Mouse (Mus musculus): Measurements from ENCODE around the gene Cdk2ap2.
"Not testable (repeated sequence)": the region's sequence is repeated elsewhere in the genome, so short reads cannot be mapped to it uniquely, and the experiment has no call there.

Gene Cdk2ap2

GRCm38 (mm10) chr19:4118350-4118749, 21.4 kb downstream of the Cdk2ap2 start:
- DNase-seq (ENCODE audit: low spot score), result no peak

DNA sequence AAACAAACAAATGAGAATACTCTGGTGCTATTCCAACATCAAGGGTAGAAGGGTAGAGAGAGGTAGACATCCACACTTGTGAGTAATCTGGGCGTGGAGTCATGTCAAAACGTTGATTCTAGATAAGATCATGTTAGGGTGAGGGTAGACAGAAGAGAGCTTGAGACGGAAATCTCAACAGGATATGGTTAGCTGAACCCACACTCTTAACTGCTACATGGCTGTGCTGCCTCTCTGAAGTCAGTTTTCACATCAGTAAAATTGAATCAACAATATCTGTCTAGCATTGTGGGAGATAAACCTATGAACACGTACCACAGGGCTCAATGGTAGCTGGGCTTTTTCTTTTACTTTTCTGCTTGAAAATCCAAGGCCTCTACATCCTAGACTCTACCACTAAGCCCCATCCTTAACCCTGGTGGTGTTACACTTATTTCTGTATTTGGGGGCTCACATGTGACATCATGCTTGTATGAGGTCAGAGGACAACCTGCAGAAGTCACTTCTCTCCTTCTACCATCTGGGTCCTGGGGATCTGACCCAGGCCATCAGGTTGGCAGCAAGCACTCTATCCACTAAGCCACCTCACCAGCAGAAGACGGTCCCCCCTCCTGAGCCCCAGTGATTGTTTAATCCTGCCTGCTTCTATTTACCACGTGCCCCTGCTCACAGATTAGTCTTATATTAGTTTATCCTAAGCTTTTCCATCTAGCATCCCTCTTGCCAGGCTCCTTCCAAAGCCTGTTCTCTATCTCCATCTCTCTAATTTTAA, 22.9 kb downstream of the Cdk2ap2 start:
- no peak for DNase-seq (ENCODE audit: low spot score)

DNA sequence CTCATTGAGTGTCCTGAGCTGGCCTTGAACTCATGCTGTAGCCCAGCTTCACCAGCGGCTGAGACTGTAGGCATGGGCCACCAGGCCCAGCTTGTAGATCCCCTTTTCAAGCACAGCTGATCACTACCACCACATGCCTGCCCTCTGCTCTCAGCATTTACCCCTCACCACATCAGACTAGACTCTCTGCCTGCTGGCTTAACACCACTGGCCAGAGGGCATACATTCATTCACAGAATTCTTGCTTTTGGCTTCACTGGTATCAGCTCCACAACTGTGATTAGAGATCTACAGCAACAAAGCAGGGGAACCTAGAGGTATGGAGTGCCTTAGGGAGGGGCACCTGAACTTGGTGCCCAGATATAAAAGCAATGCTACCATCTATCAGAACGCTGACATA, 23.5 kb downstream of the Cdk2ap2 start:
- no peak for DNase-seq (ENCODE audit: low spot score)

DNA sequence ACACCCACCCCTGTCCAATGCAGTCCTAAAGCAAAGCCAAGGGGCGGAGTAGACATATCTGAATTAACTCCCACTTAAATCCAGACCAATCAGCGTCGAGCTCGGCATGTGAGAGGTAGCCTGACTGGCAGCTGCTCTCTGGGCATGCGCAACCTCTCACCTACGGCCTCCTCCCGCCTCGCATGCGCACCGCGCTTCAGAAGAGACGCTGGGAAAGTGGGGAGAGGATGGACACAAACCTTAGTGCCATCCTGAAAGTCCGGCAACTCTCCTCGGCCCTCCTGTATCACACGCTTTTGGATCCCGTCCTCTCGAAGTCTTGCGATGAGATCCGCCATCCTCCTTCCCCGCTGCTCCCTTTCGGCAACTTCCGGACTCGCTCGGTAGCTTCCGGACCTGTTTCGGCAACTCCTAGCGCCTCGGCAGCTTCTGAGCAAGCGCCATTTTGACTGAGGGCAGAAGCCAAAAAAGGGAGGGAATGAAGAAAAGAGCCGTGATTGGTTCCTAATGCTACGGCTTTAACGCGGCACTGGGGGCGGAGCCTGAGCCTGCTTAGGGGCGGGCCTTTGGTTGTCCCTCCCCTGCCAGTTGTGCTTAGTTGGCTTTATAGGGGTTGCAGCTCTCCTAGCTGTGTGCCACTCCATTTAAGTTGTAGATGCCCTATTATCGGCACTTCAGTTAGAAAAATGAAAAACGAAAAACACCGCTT, 24.3 kb downstream of the Cdk2ap2 start:
- peak; percentile 100 for DNase-seq (ENCODE audit: low spot score)

DNA sequence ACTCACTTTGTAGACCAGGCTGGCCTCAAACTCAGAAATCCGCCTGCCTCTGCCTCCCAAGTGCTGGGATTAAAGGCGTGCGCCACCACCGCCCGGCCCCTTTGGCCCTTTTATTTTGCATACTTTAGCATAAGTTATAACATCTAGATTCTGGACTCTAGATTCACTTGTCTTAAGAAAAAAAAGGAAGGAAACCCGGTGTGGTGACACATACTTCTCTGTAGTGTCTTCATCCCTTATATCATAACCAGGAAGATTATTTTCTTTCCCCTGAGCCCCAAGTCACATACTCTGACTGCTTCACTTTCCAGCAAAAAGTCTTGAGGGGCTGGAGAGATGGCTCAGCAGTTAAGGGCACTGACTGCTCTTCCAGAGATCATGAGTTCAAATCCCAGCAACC, 24.9 kb downstream of the Cdk2ap2 start:
- DNase-seq (ENCODE audit: low spot score), result not testable (repeated sequence)

DNA sequence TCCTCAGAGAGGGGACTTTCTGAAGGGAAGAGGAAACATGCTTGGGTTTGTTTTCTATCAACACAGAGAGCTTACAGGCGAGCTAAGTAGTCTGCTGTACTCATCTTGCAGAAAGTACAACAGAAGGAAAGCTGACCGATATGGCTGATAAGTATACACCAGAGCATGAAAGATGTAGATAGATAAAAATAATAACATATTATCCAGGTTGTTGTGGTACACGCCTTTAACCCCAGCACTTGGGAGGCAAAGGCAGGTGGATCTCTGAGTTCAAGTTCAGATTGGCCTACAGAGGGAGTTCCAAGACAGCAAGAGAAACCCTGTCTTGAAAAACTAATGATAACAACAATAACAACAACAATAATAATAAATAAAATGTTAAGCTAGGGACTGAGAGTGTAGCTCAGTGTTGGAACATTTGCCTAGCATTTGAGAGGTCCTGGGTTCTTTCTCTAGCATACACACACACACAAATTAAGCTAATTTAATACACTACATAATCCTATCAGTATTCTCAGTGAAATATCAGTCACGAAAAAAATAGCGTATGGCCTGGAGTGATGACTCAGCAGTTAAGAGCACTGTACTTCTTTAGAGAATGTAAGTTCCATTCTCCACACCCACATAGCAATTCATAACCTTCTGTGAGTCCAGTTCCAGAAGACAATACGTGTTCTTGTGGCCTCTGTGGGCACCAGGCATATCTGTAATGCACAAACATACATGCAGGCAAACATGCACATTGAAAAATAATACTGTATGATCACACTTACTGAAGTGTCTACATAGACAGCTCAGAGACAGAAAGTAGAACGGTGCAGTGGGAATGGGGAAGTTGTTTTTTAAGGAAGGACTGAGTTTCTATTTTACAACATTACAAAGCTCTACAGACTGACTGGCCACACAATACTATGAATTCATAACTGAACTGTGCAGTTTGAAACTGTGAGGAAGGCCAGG, 25.7 kb downstream of the Cdk2ap2 start:
- no peak for DNase-seq (ENCODE audit: low spot score)

DNA sequence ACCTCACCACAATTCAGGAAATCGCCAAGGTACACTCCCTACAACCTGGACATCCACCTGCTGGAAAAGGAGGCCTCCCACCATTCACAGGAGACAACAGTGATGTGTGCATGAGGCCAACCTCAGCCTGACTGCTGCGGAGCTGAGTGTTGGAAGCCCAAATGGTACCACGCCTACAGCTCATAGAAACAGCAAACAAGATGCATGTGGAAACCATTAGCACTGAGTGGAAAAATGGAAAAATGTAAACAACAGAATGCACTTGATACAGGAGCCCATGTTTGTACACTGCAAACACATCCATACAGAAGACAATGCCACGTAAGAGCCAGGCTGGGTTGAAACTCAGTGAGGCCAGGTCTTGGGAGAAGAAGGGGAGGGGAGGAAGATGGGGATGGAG, 27.4 kb downstream of the Cdk2ap2 start:
- no peak for DNase-seq (ENCODE audit: low spot score)

DNA sequence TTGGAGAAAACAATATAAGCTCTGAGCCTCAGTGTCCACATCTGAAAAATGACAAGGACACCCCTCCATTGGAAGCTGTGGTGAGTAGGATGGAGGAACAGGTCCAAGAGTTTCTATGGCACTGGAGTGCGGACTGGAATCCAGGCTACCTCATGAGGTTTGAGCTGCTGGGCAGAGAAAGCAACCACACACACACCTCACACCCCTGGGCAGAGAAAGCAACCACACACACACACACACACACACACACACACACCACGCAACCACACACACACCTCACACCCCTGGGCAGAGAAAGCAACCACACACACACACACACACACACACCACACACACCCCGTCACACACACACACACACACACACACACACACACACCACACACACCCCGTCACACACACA, 28.3 kb downstream of the Cdk2ap2 start:
- DNase-seq (ENCODE audit: low spot score), result not testable (repeated sequence)

GRCm38 (mm10) chr19:4125741-4126696, 29.0 kb downstream of the Cdk2ap2 start, which contains the start of gene Aip:
Aip (minus strand) TSS chr19:4125858.
- peak; percentile 99 for DNase-seq (ENCODE audit: low spot score)

DNA sequence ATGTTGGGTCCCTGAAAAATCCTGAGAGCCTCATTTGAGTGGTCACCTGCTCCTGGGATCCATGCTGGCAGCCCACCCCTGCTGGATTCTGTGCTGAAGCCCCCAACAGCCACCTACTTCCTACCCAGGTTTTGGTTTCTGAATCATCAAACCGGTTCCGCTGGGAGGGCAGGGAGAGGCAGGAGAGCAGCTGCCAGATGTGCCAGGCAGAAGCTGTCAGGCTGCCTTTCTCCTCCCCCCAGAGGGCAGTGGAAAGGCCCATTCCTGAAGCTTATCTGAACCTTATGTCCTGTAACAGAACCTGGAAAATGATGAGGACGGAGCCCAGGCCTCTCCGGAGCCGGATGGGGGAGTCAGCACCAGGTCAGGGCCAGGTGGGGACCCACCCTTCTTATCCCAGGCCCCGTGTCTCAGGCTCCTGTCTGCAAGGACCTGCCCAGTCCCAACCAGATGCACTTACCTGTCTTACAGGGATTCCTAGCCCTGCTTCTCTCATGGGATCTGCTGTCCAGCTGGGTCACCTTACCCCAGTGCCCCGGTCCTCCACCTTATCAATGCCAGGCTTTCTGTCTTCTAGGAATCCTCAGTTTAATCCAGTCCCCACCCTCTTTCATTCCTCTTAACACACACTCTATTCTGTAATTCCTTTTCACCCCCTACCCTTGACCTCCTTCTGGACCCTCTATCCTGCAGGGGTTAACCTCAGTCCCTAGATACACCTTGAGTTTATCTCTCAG, 29.9 kb downstream of the Cdk2ap2 start:
- DNase-seq (ENCODE audit: low spot score), result peak; percentile 54

DNA sequence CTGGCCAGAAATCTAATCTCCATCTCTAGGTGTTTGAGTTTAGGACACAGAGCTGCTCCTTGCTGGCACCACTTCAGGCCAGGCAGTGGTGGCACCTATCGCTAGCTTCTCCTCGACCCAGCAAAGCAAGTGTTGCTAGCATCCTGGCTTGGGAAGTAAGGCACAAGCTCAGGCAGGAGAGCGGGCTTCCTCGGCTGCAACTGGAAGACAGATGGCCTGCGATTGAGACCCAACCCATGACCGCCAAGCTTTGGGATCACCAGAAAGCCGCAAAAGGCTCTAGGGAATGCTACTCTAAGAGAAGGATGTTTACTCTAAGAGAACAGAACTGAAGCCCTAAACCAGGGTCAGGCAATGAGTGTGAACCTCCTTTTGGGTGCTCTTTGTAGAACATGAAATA, 32.5 kb downstream of the Cdk2ap2 start:
- no peak for DNase-seq (ENCODE audit: low spot score)

DNA sequence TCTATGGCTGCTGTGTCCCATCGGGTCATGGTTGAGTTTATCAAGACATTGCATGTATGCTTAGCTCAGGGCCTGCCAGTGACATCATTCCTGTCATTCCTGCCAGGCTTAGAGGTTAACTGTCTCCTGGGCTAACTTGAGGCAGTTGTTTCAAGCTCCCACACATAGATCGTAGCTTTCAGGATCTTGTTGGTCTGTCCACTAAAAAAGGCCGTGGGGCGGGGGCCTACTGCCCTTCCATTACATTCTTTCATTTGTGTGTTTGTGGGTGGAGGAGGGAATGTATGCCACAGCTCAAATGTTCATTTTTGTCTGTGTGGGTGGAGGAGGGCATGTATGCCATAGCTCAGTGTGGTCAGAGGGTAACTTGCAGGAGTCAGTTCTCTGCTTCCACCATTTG, 33.1 kb downstream of the Cdk2ap2 start:
- no peak for DNase-seq (ENCODE audit: low spot score)

DNA sequence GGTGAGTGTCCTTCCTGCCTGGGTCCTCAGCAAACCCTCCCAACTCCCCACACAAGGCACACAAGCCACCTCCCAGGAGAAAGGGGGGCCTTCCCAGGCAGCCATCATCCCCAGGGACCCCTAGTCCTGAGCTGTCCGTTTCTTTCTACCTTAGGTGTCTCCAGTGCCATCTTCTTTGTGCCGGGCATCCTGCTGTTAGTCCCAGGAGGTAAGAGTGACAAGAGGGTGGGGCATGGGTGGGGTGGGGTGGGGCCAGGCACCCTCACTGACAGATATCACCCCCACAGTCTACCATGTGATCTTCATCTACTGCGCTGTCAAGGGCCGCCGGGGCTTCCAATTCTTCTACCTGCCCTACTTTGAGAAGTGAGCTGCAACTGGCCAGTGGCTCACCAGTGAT, 34.1 kb downstream of the Cdk2ap2 start:
- no peak for DNase-seq (ENCODE audit: low spot score)

- no peak for DNase-seq (ENCODE audit: low spot score)
These were observed 34.8 kb downstream of the Cdk2ap2 start for GRCm38 (mm10) chr19:4131768-4132167.

- no peak for DNase-seq (ENCODE audit: low spot score)
These were observed 37.4 kb downstream of the Cdk2ap2 start for GRCm38 (mm10) chr19:4134354-4134753.

DNA sequence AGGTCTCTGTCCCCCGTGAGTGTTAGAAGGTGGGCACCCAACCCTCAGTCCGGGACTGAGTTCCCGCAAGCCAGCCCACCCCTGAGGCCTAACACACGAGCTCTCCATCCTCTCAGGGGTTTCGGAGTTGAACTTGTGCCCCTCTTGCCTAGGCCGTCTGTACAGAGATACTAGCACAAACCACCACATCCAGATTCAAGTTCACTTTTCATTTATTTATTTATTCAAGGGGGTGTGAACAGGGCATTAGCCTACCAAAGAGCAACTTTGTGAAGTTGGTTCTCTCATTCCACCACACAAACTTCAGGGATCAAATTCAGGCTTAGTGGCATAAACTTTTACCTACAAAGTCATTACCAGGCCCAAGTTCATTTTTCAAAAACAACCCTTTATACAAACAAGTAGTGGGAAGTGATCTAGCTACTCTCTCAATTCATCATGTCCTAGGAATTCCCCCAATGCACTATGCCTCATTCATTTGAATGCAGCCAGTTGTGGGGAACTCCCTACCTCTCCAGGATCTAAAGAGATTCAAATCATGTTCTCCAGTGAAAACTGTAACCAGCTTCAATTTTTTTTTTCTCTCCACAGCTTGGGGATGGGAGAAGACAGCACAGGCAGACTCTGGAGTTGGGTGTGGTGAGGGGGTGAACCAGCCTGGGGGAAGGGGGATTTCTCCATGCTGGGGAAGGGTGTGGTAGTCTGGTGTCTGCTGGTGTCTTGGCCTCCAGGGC, 38.4 kb downstream of the Cdk2ap2 start:
- DNase-seq (ENCODE audit: low spot score), result not testable (repeated sequence)

DNA sequence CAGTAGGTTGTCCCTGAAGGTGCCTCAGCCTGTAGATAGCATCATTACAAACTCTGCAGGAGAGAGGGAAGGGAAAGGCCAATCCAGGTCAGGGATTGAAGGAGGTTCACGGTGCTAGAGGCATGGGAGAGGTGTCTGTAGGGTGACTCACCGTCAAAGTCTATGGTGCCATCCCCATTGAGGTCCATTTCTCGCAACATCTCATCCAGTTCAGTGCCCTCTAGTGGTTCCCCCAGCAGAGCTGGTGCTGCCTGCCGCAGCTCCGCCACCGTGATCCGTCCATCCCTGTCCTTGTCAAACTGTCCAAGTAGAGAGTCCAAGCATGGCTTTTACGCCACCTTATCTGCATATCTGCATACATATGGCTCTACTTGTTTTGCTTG, 39.0 kb downstream of the Cdk2ap2 start:
- DNase-seq (ENCODE audit: low spot score), result not testable (repeated sequence)

DNA sequence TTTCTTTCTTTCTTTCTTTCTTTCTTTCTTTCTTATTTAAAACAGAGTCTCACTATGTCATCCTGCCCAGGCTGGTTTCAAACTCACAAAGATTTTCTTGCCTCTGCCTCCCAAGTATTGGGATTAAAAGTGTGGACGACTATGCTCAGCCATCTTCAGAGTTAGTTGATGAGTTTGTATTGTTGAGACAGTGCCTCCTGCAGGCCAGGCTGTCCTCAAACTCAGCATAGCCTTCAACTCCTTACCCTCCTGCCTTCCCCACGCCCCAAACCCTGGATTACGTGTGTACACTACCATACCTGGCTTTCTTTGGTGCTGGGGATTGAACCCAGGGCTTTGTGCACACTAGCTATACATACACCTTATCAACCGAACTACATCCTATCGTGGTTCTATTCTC, 39.5 kb downstream of the Cdk2ap2 start:
- DNase-seq (ENCODE audit: low spot score), result no peak

DNA sequence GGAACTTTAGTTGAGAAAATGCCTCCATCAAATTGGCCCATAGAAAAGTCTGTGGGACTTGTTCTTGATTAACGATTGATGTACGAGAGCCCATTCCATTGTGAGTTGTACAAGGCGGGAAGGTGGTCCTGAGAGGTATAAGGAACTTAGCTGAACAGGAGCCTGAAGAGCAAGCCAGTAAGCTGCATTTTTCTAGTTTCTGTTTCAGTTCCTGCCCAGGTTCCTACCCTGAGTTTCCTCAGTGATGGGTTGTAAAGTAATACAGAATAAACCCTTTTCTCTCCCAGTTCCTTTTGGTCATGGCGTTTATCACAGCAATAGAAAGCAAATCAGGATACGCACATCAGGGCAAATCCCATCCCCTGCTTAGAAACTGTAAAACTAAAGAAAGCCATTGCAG, 40.9 kb downstream of the Cdk2ap2 start:
- DNase-seq (ENCODE audit: low spot score), result no peak

GRCm38 (mm10) chr19:4139446-4139845, 42.5 kb downstream of the Cdk2ap2 start, which contains the start of gene Gpr152:
Gpr152 (plus strand) TSS chr19:4139787.
- DNase-seq (ENCODE audit: low spot score), result no peak

All from lung, postnatal 25 days (tissue).